Mouse (Mus musculus) naive thymus-derived CD4-positive, alpha-beta T cell, adult 2 months (primary cell): ENCODE data around the gene Calm3.
A peak's percentile ranks its signal among the peaks of the same experiment; 100 is the strongest.

Experiments used
- DNase-seq: peaks from one replicate; pipeline ENCODE4 v3.0.0-alpha.2; 2011; ENCODE audit warnings: low read depth

Calm3 gene

GRCm38 (mm10) chr7:16915461-16916340, 8.2 kb downstream of the Calm3 start:
- no peak for DNase-seq

DNA sequence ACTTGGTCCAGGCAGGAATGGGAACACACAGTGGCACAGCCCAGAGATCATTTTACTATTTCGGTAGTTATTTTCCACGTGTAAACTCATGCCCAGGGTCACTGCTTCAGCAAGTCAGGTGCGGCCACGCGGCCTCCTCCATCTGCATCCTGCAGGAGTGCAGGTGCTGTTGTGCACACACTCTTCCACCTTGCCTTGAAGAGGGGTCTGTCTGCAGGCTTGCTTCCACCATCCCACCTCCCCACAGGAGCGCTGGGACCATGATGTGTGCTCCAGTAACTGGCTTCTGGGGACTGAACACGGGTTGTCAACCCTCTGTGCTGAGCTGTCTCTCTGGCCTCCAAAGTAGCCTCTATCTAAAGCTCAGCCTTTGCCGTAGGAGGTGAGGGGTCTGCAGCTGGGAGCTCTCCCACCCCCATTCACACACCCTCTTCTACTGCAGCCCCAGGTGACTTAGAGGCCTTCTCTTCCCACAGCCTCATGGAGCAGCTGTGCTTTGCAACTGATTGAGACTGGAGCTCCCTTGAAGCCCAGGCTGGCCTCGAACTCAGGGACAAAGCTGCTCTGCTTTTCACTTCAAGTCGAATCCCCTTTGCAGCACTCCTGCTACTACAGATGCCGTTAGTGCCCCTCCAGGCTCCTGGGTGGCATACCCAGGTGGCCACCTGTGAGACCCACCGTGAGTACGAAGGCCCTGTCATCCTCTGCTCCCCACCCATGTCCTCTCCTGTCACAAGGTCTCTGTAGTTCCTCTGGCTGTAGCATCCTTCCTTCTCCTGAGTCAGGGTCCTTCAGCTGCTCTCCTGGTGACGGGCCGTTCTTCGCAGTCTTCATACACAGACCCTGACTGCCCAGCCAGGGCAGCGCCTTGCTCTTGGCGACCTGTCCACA, 9.2 kb downstream of the Calm3 start:
- no peak for DNase-seq

GRCm38 (mm10) chr7:16913806-16914452, 10.0 kb downstream of the Calm3 start:
- DNase-seq, result peak; percentile 88

GRCm38 (mm10) chr7:16912360-16912759, 11.6 kb downstream of the Calm3 start:
- no peak for DNase-seq

DNA sequence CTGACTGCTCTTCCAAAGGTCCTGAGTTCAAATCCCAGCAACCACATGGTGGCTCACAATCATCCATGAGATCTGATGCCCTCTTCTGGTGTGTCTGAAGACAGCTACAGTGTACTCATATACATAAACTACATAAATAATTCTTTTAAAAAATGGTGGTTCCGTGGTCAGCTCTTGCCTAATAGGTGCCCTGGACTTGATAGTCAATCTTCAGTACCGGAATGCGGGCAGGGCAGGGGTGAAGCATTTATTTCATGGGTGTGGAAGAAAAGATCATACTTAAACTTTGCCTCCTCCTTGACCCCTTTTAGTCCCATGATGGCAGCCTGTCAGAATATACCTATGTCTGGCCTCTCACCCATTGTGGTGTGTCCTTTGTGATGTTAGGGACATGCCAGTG, 12.0 kb downstream of the Calm3 start:
- no peak for DNase-seq

DNA sequence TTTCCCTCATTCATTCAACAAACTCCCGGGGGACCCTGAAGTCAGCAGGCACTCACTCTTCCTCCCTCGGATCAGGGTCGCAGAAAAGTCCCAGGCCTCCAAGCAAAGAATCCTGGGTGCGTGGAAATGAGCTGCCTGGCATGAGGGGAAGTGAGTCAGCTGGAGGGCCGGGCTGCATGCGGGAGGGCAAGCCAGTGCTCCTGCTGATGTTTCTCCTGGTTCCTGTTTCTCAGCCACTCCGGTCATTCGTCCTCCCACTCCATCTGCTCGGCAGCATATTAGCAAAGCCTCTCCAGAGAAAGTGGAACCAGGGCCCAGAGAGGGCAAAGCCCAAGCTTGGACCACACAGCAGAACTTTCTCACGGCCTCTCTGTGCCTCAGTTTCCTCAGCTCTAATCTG, 14.0 kb downstream of the Calm3 start:
- no peak for DNase-seq

DNA sequence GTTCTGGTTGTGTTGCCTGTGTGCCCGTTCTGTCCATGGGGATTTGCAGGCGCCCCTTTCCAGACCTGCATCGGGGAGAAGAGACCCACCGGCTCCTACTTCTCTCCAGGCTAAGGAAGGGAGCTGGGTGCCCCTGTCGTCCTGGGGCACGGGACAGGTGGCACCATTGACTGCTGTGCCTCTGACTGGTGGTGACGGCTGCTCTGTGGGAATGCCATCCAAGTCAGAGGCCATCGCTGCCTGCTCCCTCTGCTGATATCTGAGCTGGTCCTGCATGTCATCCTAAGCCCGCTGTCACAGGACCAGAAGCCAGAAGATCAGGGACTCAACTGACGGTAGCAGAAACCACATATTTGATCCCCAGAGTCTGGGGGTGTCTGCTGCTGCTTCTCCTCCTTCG, 15.1 kb downstream of the Calm3 start:
- DNase-seq, result no peak

- peak; percentile 46 for DNase-seq
Observed at GRCm38 (mm10) chr7:16908367-16908766, 15.5 kb downstream of the Calm3 start.

DNA sequence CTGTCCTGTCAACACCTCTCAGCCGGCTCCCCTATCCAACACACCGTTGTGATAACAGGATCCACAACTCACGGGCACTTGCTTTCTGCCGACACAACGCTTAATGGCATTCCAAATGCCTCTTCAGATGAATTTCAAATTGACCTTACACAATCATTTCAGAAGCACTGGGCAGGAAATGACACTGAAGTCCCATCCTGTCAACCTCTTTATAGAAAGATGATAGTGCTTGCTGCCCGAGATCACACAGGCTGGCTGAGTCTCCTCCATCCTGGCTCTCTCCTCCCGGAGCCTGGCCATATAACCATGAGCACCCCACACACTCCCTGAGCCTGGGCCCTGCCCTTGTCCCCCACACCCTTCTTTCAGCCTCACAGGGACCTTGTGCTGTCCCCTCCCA, 16.1 kb downstream of the Calm3 start:
- DNase-seq, result peak; percentile 41

DNA sequence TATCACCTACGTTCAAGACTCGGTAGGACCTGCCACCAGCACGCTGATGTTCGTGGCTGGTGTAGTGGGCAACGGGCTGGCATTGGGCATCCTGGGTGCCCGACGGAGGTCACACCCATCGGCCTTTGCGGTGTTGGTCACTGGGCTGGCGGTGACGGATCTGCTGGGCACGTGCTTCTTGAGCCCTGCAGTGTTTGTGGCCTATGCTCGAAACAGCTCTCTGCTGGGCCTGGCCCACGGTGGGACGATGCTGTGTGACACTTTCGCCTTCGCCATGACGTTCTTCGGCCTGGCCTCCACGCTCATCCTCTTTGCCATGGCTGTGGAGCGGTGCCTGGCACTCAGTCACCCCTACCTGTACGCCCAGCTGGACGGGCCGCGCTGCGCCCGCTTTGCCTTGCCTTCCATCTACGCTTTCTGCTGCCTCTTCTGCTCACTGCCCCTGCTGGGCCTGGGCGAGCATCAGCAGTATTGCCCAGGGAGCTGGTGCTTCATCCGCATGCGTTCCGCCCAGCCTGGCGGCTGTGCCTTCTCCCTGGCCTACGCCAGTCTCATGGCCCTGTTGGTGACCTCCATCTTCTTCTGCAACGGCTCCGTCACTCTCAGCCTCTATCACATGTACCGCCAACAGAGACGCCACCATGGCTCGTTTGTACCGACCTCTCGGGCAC, 16.9 kb downstream of the Calm3 start:
- DNase-seq, result no peak

DNA sequence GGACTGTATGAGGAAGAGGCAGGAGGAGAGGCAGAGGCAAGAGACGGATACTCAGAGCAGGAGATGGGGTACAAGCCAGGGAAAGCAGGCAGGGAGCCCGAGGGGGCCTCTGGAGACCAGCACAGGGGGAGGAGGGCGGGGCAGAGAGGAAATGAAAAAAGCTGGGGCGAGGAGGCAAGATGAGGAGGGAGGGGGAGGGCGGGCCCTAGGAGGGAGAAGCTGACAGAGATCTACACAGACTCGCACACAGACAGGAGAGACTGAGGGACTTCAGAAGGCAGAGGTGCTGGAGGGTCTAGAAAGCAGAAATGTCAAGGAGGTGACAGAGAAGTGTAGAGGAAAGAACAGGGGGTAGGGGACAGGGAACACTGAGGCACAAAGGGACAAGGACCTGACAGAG, 17.6 kb downstream of the Calm3 start, which contains the start of gene Ptgir:
TSS of gene Ptgir (plus strand) at position 210 of the 400 bp plus-strand sequence.
- DNase-seq, result peak; percentile 74

DNA sequence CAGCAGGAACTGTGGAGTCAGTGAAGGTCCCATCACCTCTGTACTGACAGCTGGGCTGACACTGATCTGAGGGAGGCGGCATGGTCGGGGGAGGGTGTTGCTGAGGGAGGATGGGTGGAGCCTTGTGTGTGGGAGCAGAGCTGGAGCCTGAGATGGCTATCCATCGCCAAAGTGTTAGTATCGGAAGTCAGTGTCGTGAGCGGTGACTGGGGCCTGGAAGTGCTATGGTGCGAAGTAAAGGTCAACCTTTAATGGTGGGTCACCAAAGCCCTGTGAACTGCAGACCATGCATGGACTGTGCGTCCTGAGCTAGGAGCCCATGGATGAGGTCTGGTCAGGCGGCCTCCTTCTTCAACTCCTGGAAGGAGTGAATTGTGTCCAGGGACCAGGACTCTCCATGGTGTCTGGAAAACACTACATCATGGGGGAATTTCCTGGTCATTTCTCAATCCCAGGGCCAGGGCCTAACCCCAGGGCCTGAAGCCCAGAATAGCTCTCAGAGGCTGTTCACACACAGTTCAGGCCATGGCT, 18.4 kb downstream of the Calm3 start:
- peak; percentile 46 for DNase-seq

- no peak for DNase-seq
Observed at GRCm38 (mm10) chr7:16904120-16904675, 19.7 kb downstream of the Calm3 start.

- no peak for DNase-seq
Observed at GRCm38 (mm10) chr7:16903439-16903955, 20.4 kb downstream of the Calm3 start.

- DNase-seq, result no peak
Observed at GRCm38 (mm10) chr7:16900526-16900925, 23.4 kb downstream of the Calm3 start.

- no peak for DNase-seq
Observed at GRCm38 (mm10) chr7:16895511-16895910, 28.4 kb downstream of the Calm3 start.

DNA sequence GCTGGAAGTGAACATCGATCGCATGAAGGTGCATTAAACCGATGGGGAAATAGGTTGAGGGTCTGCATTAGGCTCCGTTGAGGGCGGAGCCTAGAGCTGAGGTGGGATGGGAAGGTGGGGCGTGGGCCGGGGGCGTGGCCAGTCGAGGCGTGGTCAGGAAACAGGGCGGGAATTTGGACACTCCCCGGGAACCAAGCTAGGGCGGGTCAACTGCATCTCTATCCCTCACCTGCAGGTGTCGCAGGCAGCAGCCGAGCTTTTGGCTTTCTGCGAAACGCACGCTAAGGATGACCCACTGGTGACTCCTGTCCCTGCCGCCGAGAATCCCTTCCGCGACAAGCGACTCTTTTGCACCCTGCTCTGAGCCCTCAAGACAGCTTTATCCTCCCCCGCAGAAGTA, 28.9 kb downstream of the Calm3 start:
- DNase-seq, result peak; percentile 76

DNA sequence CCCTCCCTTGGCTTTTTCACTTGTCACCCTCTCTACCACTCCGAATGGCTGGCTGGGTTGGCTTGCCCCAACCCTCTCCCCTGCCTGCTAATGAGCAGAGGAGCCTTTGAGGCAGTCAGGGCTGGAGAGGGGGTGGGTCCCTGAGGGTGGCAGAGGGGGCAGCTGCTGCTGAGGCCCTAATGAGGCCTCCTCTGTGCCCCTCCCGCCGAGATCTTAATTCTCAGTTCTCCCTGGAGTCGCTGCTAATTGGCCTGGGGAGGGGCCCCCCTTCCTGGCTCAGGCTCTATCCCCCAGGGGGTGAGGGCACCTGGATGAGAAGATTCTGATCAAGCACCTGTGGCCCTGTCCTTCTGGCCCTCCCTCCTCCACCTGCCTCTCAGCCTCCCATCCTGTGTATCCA, 29.6 kb downstream of the Calm3 start:
- no peak for DNase-seq

DNA sequence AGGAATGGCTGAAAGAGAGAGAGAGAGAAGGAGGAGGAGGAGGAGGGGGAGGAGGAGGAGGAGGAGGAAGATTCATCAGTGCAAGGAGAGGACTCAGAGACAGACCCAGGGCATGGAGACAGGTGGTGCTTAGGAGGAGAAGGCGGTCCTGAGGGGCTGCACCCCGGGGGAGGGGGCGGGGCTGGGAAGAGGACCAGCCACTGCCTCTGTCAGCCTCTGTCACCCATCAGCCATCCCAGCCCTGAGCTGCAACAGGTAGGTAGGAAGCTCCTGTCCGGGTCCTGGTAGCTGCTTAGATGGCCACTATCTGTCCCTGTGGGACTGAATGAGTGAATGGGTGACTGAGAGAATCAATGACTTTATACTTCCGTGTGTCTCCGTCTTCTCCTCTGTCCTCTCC, 30.3 kb downstream of the Calm3 start:
- DNase-seq, result no peak

- no peak for DNase-seq
Observed at GRCm38 (mm10) chr7:16892352-16892730, 31.6 kb downstream of the Calm3 start.
